Mouse (Mus musculus): ENCODE measurements at regions not wholly inside any gene's neighbourhood (a gene's known extent, or its start where the extent isn't known, plus 50 kb on each side); places are given as distances from the start of the nearest gene placed in this dataset.

DNA sequence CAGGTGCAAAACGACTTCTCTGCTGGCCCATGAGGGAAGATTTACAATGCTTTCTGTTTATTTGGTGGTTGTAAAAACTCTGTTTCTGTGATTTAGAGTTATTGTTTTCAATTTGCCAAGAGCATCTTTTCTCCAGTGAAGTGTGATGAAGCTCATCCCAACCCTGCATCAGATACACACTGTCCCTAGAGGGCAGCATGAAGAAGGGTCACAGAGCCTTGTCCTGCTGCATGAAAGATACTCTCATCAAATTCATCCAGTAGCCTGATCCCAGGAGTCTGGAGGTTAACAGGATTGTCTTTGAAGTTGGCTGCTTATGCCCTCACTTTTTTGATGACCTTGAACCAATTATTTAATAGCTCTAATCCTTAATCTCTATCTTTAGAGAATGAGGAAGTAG, 480.8 kb downstream of the 1810013L24Rik start:
- TF ChIP-seq GATA1 (IDR thresholded peaks at IDR 0.05; ENCODE audit: low read length) (no peak), TAL1 (IDR thresholded peaks at IDR 0.05; ENCODE audit: low read length) (no peak)

Measured in erythroblast, embryonic 14.5 days (primary cell).